Mouse (Mus musculus) urinary bladder, postnatal 36 days (tissue): ENCODE measurements at regions not wholly inside any gene's neighbourhood (a gene's known extent, or its start where the extent isn't known, plus 50 kb on each side); places are given as distances from the start of the nearest gene placed in this dataset.
"Not testable (repeated sequence)": the region's sequence is repeated elsewhere in the genome, so short reads cannot be mapped to it uniquely, and the experiment has no call there.

Experiments used
- DNase-seq, 2 experiments: peaks; one replicate each; pipeline ENCODE4 v3.0.0; 2022; ENCODE audit warnings: low spot score in 2 of 2, mixed read lengths in 1 of 2

GRCm38 (mm10) chr1:12025791-12026190, 611.9 kb downstream of the A830018L16Rik start:
- no peak for DNase-seq

DNA sequence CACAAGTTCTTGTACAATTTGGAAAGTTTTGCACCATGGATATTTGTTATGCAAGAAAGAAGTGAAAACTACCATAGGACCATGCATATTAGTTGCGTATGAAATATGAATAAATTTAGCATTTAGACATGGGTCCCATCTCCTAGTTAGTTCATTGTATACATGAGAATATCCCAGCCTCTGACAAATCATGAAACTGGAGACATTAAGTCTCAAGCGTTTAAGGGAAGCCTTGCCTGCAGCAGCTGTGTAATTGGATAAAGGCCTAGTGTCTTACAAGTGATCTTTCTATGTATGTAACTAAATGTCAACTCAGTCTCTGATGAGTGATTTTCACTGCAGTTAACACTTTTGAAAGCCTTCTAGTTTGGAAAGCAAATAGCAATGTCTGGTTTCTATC, 613.5 kb downstream of the A830018L16Rik start:
- DNase-seq: no peak

- no peak for DNase-seq
Observed at GRCm38 (mm10) chr1:12028074-12028473, 614.2 kb downstream of the A830018L16Rik start.

GRCm38 (mm10) chr1:12051931-12052482, 638.1 kb downstream of the A830018L16Rik start:
- no peak for DNase-seq

- DNase-seq: no peak
Observed at GRCm38 (mm10) chr1:12055865-12056560, 642.1 kb downstream of the A830018L16Rik start.

- DNase-seq: no peak
Observed at GRCm38 (mm10) chr1:12065016-12065513, 651.2 kb downstream of the A830018L16Rik start.

- no peak for DNase-seq
Observed at GRCm38 (mm10) chr1:12092564-12093504, 678.9 kb downstream of the A830018L16Rik start.

DNA sequence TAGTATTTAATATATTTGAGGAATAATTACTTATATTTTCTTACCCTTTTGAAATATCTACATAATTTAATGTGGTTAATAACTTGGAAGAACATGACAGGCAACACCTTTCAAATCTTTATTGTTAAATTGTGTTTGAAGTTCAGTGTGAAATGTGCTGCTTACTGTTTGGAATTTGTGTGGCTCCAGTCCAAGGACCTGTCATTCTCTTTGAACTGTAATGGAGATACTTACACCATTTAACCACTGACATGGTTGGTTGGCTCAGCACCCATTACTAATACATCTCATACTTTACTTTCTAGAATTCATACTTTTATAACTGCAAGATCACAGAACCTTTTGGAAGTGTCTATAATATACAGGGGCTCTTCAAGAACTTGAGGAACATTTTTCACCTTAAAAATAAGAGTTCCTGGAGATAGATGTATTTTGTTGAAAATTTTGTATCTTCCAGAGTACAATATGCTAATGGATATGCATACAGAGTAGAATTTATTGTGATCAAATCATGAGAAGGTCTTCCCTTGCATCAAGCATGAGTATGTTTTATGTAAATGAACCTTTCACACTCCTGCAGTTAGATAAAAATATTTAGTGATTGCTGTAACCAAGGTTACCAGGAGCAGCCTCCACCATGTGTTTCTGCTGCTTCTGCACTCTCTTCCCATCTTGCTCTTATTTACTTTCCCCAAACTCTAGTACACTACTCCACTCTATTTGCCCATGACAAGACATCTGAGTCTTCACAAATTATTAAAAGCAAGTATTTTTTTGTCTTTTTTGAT, 701.3 kb downstream of the A830018L16Rik start:
- DNase-seq: no peak

- DNase-seq: no peak
Observed at GRCm38 (mm10) chr1:12117083-12117482, 703.2 kb downstream of the A830018L16Rik start.

DNA sequence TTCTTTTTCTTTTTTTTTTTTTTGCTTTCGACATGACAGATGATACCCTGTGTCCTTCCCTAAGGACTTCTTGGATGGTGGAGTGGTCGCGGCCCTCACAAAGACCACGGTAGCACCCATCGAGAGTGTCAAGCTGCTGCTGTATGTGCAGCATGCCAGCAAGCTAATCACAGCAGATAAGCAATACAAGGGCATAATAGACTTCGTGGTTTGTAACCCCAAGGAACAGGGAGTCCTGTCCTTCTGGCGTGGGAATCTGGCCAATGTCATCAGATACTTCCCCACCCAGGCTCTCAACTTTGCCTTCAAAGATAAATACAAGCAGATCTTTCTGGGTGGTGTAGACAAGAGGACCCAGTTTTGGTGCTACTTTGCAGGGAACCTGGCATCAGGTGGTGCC, 707.0 kb downstream of the A830018L16Rik start:
- no peak for DNase-seq

DNA sequence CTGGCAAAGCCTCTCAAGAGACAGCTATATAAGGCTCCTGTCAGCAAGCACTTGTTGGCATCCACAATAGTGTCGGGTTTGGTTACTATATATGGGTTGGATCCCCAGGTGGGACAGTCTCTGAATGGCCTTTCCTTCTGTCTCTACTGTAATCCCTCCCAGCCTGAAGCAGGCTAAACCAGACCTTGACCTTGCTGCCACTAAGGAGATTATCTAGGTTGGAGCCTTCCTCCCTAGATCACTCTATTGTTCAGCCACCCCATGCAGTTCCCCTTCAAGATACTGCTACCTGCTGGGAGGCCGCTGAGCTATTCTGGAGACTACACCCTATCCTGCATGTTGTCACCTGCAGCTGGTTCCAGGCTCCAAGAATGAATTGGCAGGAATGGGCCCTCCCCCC, 712.7 kb downstream of the A830018L16Rik start:
- DNase-seq: not testable (repeated sequence)

DNA sequence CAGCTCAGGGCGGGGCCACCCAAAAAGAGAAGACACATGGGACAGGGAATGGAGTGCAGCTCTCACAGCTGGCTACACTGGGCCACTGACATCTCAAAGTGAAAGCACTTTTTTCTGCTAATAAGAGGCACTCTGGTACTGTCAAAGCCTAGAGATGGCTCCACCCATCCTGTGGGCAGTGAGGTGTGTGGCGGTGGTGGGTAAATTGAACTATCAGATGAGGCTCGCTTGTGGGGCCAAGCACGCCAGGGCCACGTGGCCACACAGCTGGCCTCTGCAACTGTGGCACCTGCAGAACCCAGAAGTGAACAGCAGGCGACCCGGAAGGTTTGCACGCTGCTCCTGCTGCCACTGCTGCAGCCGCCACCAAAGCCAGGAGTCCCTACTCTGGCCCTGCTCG, 756.6 kb downstream of the A830018L16Rik start:
- no peak for DNase-seq

GRCm38 (mm10) chr1:12189646-12190233, 775.8 kb downstream of the A830018L16Rik start:
- no peak for DNase-seq

GRCm38 (mm10) chr1:12192588-12192987, 778.7 kb downstream of the A830018L16Rik start:
- no peak for DNase-seq

DNA sequence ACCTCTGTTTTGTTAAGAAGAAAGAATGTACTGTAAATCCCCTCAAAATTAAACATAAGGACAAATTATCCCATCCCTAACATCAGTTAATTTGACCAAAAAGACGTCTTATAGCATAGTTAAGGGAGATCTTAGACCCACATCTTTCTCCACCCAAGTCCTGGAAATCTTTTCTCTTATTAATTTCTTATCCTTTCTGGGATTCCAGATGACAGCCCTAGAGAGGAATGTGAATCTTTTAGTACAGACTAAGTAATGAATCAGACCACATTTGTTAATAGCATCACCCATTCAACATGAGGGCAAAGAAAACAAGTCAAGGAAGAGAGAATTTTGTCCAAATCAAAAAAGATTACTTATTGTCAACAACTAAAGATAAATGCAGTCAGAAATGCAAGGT, 817.2 kb downstream of the A830018L16Rik start:
- no peak for DNase-seq

GRCm38 (mm10) chr1:12242090-12242489, 828.2 kb downstream of the A830018L16Rik start:
- DNase-seq: no peak

- no peak for DNase-seq
Observed at GRCm38 (mm10) chr1:12282493-12282892, 868.6 kb downstream of the A830018L16Rik start.

GRCm38 (mm10) chr1:12285551-12285950, 871.6 kb downstream of the A830018L16Rik start:
- no peak for DNase-seq

DNA sequence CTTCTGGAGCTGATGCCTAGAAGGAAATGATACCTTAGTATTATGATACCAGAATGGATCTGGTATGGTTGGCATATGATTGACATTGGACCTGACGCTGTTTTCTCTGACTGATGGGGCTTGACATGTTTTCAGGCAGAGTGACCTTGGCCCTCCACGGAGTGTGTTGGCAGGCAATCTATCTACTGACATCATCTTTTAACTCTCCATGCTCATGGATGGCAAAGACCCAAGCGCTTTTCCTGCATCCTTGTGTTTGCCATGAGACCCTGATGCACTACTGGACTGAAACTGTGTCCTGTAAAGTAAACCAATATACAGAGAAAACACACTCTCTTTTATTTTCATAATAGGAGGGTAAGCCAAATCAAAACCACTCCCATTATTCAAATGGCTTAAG, 872.1 kb downstream of the A830018L16Rik start:
- DNase-seq: no peak

DNA sequence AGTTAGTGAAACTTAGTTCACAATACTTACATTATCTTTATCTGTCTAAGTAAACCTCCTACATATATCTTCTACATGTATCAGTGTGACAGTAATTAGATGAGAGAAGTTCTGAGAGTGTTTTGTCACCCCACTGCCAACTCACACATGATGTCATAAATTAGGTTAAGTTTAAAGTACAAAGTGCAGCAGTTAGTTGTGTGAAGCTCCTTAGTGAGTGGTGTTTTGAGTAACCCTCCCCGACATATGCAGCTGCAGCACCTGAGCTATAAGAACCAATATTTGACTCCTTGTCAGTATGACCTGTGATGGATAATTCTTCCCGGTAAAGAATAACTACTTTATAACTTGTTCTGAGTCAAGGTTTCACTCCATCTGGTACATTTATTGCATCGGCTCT, 874.6 kb downstream of the A830018L16Rik start:
- DNase-seq: no peak

DNA sequence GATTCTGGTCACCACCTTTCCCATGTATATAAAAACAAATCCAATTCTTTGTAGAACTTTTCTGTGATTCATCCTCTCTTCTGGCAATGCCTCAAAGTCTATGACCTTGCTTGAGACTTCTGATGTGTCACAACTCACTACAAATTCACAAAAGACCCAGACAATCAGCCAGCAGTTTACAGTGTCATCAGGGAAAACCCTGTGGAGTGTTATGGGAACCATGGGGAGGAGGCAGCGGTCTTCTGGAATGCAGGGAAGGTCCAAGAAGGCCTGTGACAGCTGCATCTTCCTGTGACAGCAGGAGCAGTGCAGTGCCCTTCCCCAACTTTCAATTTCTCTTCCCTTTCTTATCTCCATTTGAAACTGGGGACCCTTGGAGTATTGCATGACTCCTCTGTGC, 877.9 kb downstream of the A830018L16Rik start:
- DNase-seq: no peak
